Mouse (Mus musculus): ENCODE data around the gene Spo11. TPM values are rescaled to one million over a fixed set of nuclear protein-coding genes. Genes with fewer than 3 reads are reported as not detected.

Gene Spo11
- total RNA-seq (2014; fragmentation: Nextera tagmentation) = not detected in 2 replicates
- not detected in 2 replicates for total RNA-seq (2017)
- polyA plus RNA-seq (2012) = not detected in 2 replicates

GRCm38 (mm10) chr2:172977409-172978130 is at the start of gene Spo11:
Spo11 (plus strand) TSS chr2:172977700.
- no peak for TF ChIP-seq GATA1 (IDR thresholded peaks at IDR 0.05; ENCODE audit: borderline replicate concordance, low read length)
- TF ChIP-seq GATA2 (IDR thresholded peaks at IDR 0.05; ENCODE audit: borderline replicate concordance, low read depth, low read length) = no peak
- no peak for TF ChIP-seq CTCF (IDR thresholded peaks at IDR 0.05; ENCODE audit: low read depth, low read length)
- TF ChIP-seq TAL1 (conservative IDR thresholded peaks at IDR 0.05; ENCODE audit: low read depth, low read length) = no peak
- no peak for TF ChIP-seq POLR2AphosphoS5 (IDR thresholded peaks at IDR 0.05; ENCODE audit: insufficient replicate concordance, low read depth, low read length)
- ATAC-seq (ENCODE audit: extremely low read depth, insufficient number of reproducible peaks, low FRiP score, poor library complexity, severe bottlenecking) = no peak
- no peaks in the 10 kb centered on the region for H3K27me3 ChIP-seq (ENCODE audit: insufficient read depth, low read length)
- H3K4me1 ChIP-seq (ENCODE audit: insufficient read depth, low read depth, low read length) = no peaks in the 10 kb centered on the region
- no peak within 1 kb of the TSS for H3K4me3 ChIP-seq (ENCODE audit: low read depth, low read length)
- peaks cover 11% of the 10 kb centered on the region for H3K9me3 ChIP-seq (replicated peaks)
- no peaks in the 10 kb centered on the region for H3K36me3 ChIP-seq (replicated peaks)
- no peak for DNase-seq (ENCODE audit: low spot score)

DNA sequence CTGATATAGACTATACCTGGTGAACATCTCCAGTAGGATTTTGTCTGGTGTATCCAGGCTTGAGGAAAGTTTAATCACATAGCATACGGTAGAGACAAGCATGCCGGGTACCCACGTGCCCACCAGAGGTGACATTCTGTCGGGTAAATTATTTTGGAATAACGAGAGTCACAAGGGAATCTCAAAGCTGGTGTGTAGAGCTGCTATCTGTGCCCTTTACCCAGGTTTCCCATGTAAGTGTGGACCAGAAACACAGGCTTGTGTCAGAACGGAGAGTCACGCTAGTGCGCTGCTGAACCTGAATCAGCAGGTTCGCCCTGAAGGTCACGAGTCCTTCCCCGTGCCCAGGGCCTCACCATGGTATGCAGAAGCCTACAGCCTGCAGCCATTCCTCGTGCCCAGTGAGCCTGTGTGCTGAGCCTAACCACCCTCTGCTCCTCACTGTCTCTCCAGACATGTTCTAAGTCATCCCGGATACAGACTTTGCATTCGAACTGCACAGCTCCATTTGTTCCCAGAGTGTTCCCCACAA is 47.5 kb upstream of the Spo11 start:
- Histone ChIP-seq H3K36me3 (replicated peaks) (no peaks in the 10 kb centered on the region), H3K4me1 (ENCODE audit: insufficient read depth, low read depth, low read length) (no peaks in the 10 kb centered on the region), H3K4me3 (ENCODE audit: low read depth, low read length) (no peak overlapping the region), H3K9me3 (replicated peaks) (peaks cover 90% of the 10 kb centered on the region), H3K27me3 (ENCODE audit: insufficient read depth, low read length) (no peaks in the 10 kb centered on the region)
- TF ChIP-seq POLR2AphosphoS5 (IDR thresholded peaks at IDR 0.05; ENCODE audit: insufficient replicate concordance, low read depth, low read length) (no peak), TAL1 (conservative IDR thresholded peaks at IDR 0.05; ENCODE audit: low read depth, low read length) (no peak), GATA1 (IDR thresholded peaks at IDR 0.05; ENCODE audit: borderline replicate concordance, low read length) (no peak), GATA2 (IDR thresholded peaks at IDR 0.05; ENCODE audit: borderline replicate concordance, low read depth, low read length) (no peak), CTCF (IDR thresholded peaks at IDR 0.05; ENCODE audit: low read depth, low read length) (no peak)
- ATAC-seq (ENCODE audit: extremely low read depth, insufficient number of reproducible peaks, low FRiP score, poor library complexity, severe bottlenecking) (no peak), DNase-seq (ENCODE audit: low spot score) (no peak)

DNA sequence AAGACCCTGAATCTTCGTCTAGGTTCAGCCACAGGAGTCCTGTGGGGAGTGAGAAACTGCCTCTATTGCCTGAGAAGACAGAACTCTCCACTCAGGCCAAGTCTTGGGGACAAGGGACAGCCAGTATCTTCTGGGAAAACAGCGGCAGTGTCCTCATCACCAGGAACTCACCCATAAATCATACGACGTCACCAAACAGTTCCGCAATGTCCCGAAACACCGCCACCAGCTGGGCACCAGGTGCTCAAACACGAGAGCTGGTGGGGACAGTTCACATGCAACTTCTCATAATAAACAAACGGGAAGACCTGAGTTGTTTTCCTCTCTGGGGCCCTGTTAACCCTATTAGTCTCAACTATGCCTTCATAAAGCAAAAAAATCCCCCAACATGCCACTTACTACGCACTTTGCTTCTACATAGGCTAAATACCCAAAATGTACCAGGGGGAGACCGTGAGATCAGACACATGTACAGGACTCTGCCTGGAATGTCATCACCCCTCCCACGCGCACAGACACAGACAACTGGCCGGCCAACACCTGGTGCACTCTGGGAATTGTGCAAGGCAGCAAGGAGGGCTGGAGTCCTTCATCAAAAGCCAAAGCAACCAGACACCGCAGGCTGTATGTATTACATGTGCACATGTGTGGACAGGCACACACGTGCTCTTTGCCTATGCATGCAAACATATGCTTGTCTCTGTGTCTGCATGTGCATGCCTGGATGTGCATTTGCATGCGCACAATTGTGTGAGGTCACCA is 46.2 kb upstream of the Spo11 start:
- H3K27me3 ChIP-seq (ENCODE audit: insufficient read depth, low read length) = no peaks in the 10 kb centered on the region
- ATAC-seq (ENCODE audit: extremely low read depth, insufficient number of reproducible peaks, low FRiP score, poor library complexity, severe bottlenecking) = no peak
- no peaks in the 10 kb centered on the region for H3K36me3 ChIP-seq (replicated peaks)
- peaks cover 90% of the 10 kb centered on the region for H3K9me3 ChIP-seq (replicated peaks)
- TF ChIP-seq CTCF (IDR thresholded peaks at IDR 0.05; ENCODE audit: low read depth, low read length) (no peak), GATA1 (IDR thresholded peaks at IDR 0.05; ENCODE audit: borderline replicate concordance, low read length) (no peak), GATA2 (IDR thresholded peaks at IDR 0.05; ENCODE audit: borderline replicate concordance, low read depth, low read length) (no peak), TAL1 (conservative IDR thresholded peaks at IDR 0.05; ENCODE audit: low read depth, low read length) (no peak), POLR2AphosphoS5 (IDR thresholded peaks at IDR 0.05; ENCODE audit: insufficient replicate concordance, low read depth, low read length) (no peak)
- no peaks in the 10 kb centered on the region for H3K4me1 ChIP-seq (ENCODE audit: insufficient read depth, low read depth, low read length)
- no peak overlapping the region for H3K4me3 ChIP-seq (ENCODE audit: low read depth, low read length)
- DNase-seq (ENCODE audit: low spot score) = no peak

DNA sequence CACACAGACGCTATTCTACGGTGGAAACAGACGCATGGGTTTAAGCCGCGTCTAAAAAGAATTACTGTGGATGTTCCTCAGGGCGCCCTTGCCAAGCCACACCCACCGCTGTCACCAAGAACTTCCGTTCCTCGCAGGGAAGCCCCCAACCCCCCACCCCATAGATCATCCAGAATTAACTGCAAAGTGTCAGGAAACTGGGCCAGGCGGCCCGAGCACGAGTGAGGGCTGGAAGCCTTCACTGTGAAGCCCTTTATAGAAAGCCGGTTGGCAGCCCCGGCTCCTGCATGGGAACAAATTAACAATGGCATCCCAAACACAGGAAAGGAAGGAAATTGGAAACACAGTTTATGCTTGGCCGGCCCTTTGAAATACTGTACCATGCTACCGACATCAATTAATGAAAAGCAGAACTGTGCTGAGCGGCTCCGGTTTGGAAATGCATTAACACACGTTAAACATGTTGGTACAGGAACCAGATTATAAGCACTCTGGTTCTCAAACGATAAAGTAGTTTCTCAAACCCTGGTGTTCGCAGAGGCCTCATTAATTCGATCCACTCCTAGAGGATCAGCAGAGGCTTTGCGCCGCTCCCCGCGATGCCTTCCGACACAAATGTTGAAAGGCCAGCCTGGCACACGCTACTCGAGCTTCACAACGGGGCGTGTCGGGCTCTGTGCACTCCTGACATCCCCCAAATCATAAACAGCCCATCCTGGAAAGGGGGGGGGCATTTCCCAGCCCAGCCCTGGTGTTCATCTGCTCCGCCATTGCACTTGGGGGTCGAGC is 43.7 kb upstream of the Spo11 start:
- H3K9me3 ChIP-seq (replicated peaks) = peaks cover 85% of the 10 kb centered on the region
- H3K4me3 ChIP-seq (ENCODE audit: low read depth, low read length) = no peak overlapping the region
- H3K27me3 ChIP-seq (ENCODE audit: insufficient read depth, low read length) = no peaks in the 10 kb centered on the region
- ATAC-seq (ENCODE audit: extremely low read depth, insufficient number of reproducible peaks, low FRiP score, poor library complexity, severe bottlenecking) (no peak), DNase-seq (ENCODE audit: low spot score) (no peak)
- TF ChIP-seq CTCF (IDR thresholded peaks at IDR 0.05; ENCODE audit: low read depth, low read length) = no peak
- no peak for TF ChIP-seq TAL1 (conservative IDR thresholded peaks at IDR 0.05; ENCODE audit: low read depth, low read length)
- TF ChIP-seq GATA2 (IDR thresholded peaks at IDR 0.05; ENCODE audit: borderline replicate concordance, low read depth, low read length) = no peak
- TF ChIP-seq POLR2AphosphoS5 (IDR thresholded peaks at IDR 0.05; ENCODE audit: insufficient replicate concordance, low read depth, low read length) = no peak
- TF ChIP-seq GATA1 (IDR thresholded peaks at IDR 0.05; ENCODE audit: borderline replicate concordance, low read length) = no peak
- no peaks in the 10 kb centered on the region for H3K36me3 ChIP-seq (replicated peaks)
- no peaks in the 10 kb centered on the region for H3K4me1 ChIP-seq (ENCODE audit: insufficient read depth, low read depth, low read length)

GRCm38 (mm10) chr2:172934420-172934788 is 43.1 kb upstream of the Spo11 start:
- Histone ChIP-seq H3K36me3 (replicated peaks) (no peaks in the 10 kb centered on the region), H3K27me3 (ENCODE audit: insufficient read depth, low read length) (no peaks in the 10 kb centered on the region), H3K9me3 (replicated peaks) (peaks cover 86% of the 10 kb centered on the region), H3K4me1 (ENCODE audit: insufficient read depth, low read depth, low read length) (no peaks in the 10 kb centered on the region), H3K4me3 (ENCODE audit: low read depth, low read length) (no peak overlapping the region)
- TF ChIP-seq POLR2AphosphoS5 (IDR thresholded peaks at IDR 0.05; ENCODE audit: insufficient replicate concordance, low read depth, low read length) (no peak), CTCF (IDR thresholded peaks at IDR 0.05; ENCODE audit: low read depth, low read length) (no peak), GATA2 (IDR thresholded peaks at IDR 0.05; ENCODE audit: borderline replicate concordance, low read depth, low read length) (no peak), TAL1 (conservative IDR thresholded peaks at IDR 0.05; ENCODE audit: low read depth, low read length) (no peak), GATA1 (IDR thresholded peaks at IDR 0.05; ENCODE audit: borderline replicate concordance, low read length) (no peak)
- DNase-seq (ENCODE audit: low spot score) = no peak
- no peak for ATAC-seq (ENCODE audit: extremely low read depth, insufficient number of reproducible peaks, low FRiP score, poor library complexity, severe bottlenecking)
